Mouse (Mus musculus) hindbrain, embryonic 15.5 days (tissue): ENCODE data around the gene Oxnad1. TPM values are rescaled to one million over a fixed set of nuclear protein-coding genes. Genes with fewer than 3 reads are reported as not detected.

Source experiments
- ATAC-seq: fragments of 200-750 bp; cut with Nextera tagmentation; 2 replicates; pipeline ENCODE4 v1.8.0; 2017; ENCODE audit warnings: low read depth, moderate number of reproducible peaks, moderate TSS enrichment; ENCODE audit not compliant: low FRiP score
- H3K27ac ChIP-seq: fragments of 300-500 bp; sonication (generic); replicated peaks from 2 replicates; pipeline ENCODE4 v1.5.1; 2015; ENCODE audit warnings: mild to moderate bottlenecking, inconsistent platforms
- H3K27me3 ChIP-seq: fragments of 300-500 bp; sonication (generic); 2 replicates; pipeline ENCODE4 v1.6.1; 2015; ENCODE audit warnings: control low read depth, inconsistent platforms
- H3K36me3 ChIP-seq: fragments of 300-500 bp; sonication (generic); 2 replicates; pipeline ENCODE4 v1.6.1; 2015; ENCODE audit warnings: control low read depth, inconsistent platforms
- H3K4me1 ChIP-seq: fragments of 300-500 bp; sonication (generic); replicated peaks from 2 replicates; pipeline ENCODE4 v1.6.1; 2015; ENCODE audit warnings: control low read depth, inconsistent platforms
- H3K4me2 ChIP-seq: fragments of 300-500 bp; sonication (generic); 2 replicates; pipeline ENCODE4 v1.6.1; 2015; ENCODE audit warnings: moderate library complexity, mild to moderate bottlenecking, inconsistent platforms
- H3K4me3 ChIP-seq: fragments of 300-500 bp; sonication (generic); 2 replicates; pipeline ENCODE4 v1.5.1; 2015; ENCODE audit warnings: mild to moderate bottlenecking, inconsistent platforms
- H3K9ac ChIP-seq: fragments of 300-500 bp; sonication (generic); 2 replicates; pipeline ENCODE4 v1.6.1; 2015; ENCODE audit warnings: inconsistent platforms
- H3K9me3 ChIP-seq: fragments of 300-500 bp; sonication (generic); 2 replicates; pipeline ENCODE4 v1.6.1; 2016; ENCODE audit warnings: control low read depth, inconsistent platforms
- WGBS: fragments of 180-500 bp; shearing (Covaris S2); methylation state at CpG from one replicate; pipeline ENCODE4 v1.1.7; 2015; 5-methylcytosine and 5-hydroxymethylcytosine counted together
- polyA plus RNA-seq: library from polyadenylated mRNA; unstranded; fragments of >200 nt; fragmentation: Nextera tagmentation; extraction: Ambion mirVana; gene quantifications from 2 replicates; pipeline ENCODE4 v1.2.1, GENCODE M21; 2015

Oxnad1 gene
- polyA plus RNA-seq, 1 experiment from 2014 or later = 20.8 TPM

DNA sequence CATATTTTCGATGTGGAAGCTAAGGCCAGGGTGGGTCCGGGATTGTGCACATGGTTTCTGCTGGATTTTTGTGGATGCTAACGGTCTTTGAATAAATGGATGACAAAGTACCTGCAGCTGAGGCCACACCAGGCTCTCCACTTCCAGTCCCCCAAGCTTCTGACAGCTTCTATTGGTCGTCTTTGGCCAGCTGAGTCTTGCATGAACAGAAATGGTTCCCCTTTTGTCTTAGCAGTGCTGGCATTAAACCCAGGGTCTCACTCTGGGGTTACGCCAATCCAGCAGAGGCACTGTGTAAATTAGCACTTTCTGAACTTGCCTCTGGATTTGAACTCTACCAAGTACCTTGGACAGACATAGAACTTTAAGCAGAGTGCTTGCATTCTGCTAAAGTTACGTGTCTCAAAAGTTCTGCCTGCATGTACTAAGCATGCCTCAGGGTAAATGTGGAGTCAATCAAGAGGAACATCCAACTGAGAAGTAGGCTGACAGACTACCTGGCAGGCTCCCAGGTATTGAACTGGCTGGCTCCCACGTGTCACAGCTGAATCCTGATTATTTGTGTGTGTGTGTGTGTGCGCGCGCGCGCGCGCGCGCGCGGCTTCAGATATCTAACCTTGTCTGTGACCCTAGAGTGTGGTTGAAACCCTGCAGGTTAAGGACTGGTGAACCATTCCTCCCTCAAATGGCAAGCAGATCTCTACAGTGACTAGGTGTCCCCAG, 67.2 kb downstream of the Oxnad1 start:
- no peaks in the 10 kb centered on the region for H3K9me3 ChIP-seq
- H3K4me3 ChIP-seq = no peak overlapping the region
- H3K9ac ChIP-seq = no peak overlapping the region
- no peak overlapping the region for H3K4me2 ChIP-seq
- no peak overlapping the region for H3K27ac ChIP-seq
- no peaks in the 10 kb centered on the region for H3K36me3 ChIP-seq
- no peaks in the 10 kb centered on the region for H3K27me3 ChIP-seq
- H3K4me1 ChIP-seq = no peaks in the 10 kb centered on the region
- WGBS = 93% methylated on average over 18 of the region's 18 CpGs
- ATAC-seq = no peak

Other genes with a start within 250 kb of the Oxnad1 start
- gene Galnt15, start 56.4 kb upstream of the Oxnad1 start, polyA plus RNA-seq = 0.68 and 0.73 TPM in 2 replicates
- gene Dph3, start 355 bp downstream of the Oxnad1 start, polyA plus RNA-seq = 71.2 and 73.0 TPM in 2 replicates
- not detected in 2 replicates for gene Msmb, start 56.6 kb downstream of the Oxnad1 start, polyA plus RNA-seq
- 95.6 and 103 TPM in 2 replicates for gene Ncoa4, start 74.5 kb downstream of the Oxnad1 start, polyA plus RNA-seq
- gene Timm23, start 116.5 kb downstream of the Oxnad1 start, polyA plus RNA-seq = 225 and 227 TPM in 2 replicates
- gene Parg, start 116.6 kb downstream of the Oxnad1 start, polyA plus RNA-seq = 31.0 and 34.6 TPM in 2 replicates
- gene Ogdhl, start 236.6 kb downstream of the Oxnad1 start, polyA plus RNA-seq = 22.8 and 23.7 TPM in 2 replicates